Mouse (Mus musculus): Measurements from ENCODE around the gene Hvcn1. TPM values are rescaled to one million over a fixed set of nuclear protein-coding genes. Genes with fewer than 3 reads are reported as not detected.

Hvcn1 gene
- polyA plus RNA-seq, 1 experiment from 2014 or later: 1.7 TPM

DNA sequence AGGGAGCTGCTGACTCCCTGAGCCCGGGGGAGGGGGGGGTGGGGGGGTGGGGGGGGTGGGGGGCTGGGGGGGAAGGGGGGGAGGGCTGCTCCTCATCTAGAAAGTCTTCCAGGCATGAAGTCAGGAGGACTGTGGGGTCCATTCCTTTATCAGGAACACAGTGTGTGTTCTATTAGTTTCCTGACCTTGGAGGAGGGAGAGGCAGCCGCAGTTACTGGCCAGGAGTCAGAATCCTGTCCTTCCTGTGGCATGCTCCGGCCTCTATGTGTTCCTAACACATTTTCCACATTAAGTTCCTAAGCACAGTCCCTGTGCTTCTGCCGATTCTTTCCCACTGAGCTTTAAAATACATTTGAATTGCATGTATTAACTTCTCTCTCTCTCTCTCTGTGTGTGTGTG, 22.2 kb downstream of the Hvcn1 start:
- Histone ChIP-seq H3K27me3 (ENCODE audit: control insufficient read depth, insufficient read depth, low read depth, low read length) (no peaks in the 10 kb centered on the region), H3K4me3 (ENCODE audit: low read depth, low read length) (no peak overlapping the region), H3K9me3 (replicated peaks; ENCODE audit: control insufficient read depth, low read length, poor library complexity, severe bottlenecking) (no peaks in the 10 kb centered on the region), H3K36me3 (ENCODE audit: control insufficient read depth, insufficient read depth, low read length) (no peaks in the 10 kb centered on the region), H3K4me2 (ENCODE audit: low read length) (no peak overlapping the region), H3K4me1 (ENCODE audit: control insufficient read depth, insufficient read depth, low read length) (no peaks in the 10 kb centered on the region), H3K27ac (ENCODE audit: low read length) (no peak overlapping the region), H3K9ac (ENCODE audit: low read depth, low read length) (no peak overlapping the region)
- no peak for ATAC-seq
- WGBS: 61% methylated on average over 3 of the region's 4 CpGs

DNA sequence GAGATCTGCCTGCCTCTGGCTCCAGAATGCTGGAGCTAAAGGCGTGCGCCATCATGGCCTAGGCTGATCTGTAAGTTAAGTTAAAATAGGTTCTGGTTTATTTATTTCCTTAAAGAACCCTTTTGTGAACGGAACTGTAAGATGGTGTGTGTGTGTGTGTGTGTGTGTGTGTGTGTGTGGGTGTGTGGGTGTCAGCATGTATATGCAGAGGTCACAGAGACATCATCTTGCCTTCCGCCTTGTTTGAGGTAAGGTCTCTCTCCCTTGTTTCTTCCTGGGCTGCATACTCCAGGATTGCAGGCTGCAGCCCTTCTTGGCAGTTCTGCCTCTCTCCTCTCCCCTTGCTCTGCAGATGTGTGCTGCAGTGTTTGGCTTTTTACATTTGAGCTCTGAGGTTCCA, 24.2 kb downstream of the Hvcn1 start:
- H3K4me2 ChIP-seq (ENCODE audit: low read length): no peak overlapping the region
- no peak for ATAC-seq
- WGBS: 96% methylated on average over 4 of the region's 4 CpGs

DNA sequence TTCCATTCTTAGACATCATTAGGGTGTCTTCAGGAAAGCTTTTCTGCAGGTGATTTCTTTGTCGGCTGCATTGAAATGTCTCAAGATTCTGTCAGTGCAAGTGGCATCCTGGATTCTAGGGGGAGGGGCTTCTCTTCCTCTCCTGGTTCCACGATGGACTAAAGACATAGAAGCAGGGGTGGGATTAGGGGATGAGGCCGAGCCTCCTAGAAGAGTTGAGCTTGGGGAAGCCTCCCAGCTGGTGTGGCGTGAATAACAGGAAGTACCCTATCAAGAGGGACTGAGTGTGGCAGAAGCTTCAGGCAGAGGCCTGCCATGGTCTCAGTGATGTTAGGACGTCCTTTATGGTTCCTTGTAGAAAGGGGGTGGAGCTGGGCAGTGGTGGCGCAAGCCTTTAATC, 24.8 kb downstream of the Hvcn1 start:
- Histone ChIP-seq H3K4me3 (ENCODE audit: low read depth, low read length) (no peak overlapping the region), H3K4me1 (ENCODE audit: control insufficient read depth, insufficient read depth, low read length) (no peaks in the 10 kb centered on the region), H3K36me3 (ENCODE audit: control insufficient read depth, insufficient read depth, low read length) (no peaks in the 10 kb centered on the region), H3K9ac (ENCODE audit: low read depth, low read length) (no peak overlapping the region), H3K27ac (ENCODE audit: low read length) (no peak overlapping the region), H3K4me2 (ENCODE audit: low read length) (no peak overlapping the region), H3K27me3 (ENCODE audit: control insufficient read depth, insufficient read depth, low read depth, low read length) (no peaks in the 10 kb centered on the region), H3K9me3 (replicated peaks; ENCODE audit: control insufficient read depth, low read length, poor library complexity, severe bottlenecking) (no peaks in the 10 kb centered on the region)
- ATAC-seq: no peak
- WGBS: 75% methylated on average over 6 of the region's 6 CpGs

More for the DNA sequence above, 24.2 kb downstream of the Hvcn1 start:
- Histone ChIP-seq H3K4me1 (ENCODE audit: control insufficient read depth, insufficient read depth, low read length) (no peaks in the 10 kb centered on the region), H3K27me3 (ENCODE audit: control insufficient read depth, insufficient read depth, low read depth, low read length) (no peaks in the 10 kb centered on the region), H3K9ac (ENCODE audit: low read depth, low read length) (no peak overlapping the region), H3K4me3 (ENCODE audit: low read depth, low read length) (no peak overlapping the region), H3K27ac (ENCODE audit: low read length) (no peak overlapping the region), H3K36me3 (ENCODE audit: control insufficient read depth, insufficient read depth, low read length) (no peaks in the 10 kb centered on the region), H3K9me3 (replicated peaks; ENCODE audit: control insufficient read depth, low read length, poor library complexity, severe bottlenecking) (no peaks in the 10 kb centered on the region)

DNA sequence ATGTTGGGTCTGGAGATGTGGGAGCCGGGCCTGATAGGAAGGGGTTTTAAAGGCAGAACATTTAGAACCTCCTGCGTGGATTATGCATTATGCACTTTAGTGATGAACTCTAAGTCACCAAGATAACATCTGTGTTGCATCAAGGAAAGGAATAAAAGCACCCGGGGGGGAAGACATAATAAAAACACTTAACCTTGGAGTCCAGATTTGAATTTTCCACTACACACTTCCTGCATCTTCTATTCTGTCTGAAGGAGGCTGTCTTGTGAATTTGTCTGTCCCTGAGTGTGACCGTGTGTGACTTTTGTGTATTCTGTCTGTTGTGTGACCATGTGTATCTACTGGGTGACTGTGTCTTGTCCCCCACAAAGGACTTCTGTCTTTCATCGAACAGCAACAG, 25.4 kb downstream of the Hvcn1 start:
- ATAC-seq: no peak
- WGBS: 88% methylated on average over 5 of the region's 5 CpGs

DNA sequence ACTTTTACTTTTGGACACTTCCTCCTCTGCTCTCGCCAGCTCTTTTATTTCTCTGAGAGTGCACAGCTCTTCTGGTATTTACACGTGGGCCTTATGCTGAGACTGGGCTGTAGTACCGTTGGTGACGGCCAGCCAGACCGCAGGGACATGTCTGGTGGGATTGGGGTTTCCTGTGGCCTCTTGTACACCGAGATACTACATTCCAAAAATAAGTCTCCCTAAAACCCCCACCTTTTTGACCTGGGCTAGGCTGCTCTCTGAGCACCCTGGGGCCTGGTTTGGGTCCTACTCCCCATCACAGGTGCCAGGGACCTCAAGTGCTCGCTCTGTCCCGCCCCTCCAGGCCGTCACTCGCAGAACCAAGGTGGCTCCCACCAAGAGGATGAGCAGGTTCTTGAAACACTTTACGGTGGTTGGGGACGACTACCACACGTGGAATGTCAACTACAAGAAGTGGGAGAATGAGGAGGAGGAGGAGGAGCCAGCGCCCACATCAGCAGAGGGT, 26.5 kb downstream of the Hvcn1 start:
- Histone ChIP-seq H3K4me2 (ENCODE audit: low read length) (no peak overlapping the region), H3K4me3 (ENCODE audit: low read depth, low read length) (no peak overlapping the region), H3K4me1 (ENCODE audit: control insufficient read depth, insufficient read depth, low read length) (no peaks in the 10 kb centered on the region), H3K36me3 (ENCODE audit: control insufficient read depth, insufficient read depth, low read length) (no peaks in the 10 kb centered on the region), H3K9ac (ENCODE audit: low read depth, low read length) (no peak overlapping the region), H3K27ac (ENCODE audit: low read length) (no peak overlapping the region), H3K27me3 (ENCODE audit: control insufficient read depth, insufficient read depth, low read depth, low read length) (no peaks in the 10 kb centered on the region), H3K9me3 (replicated peaks; ENCODE audit: control insufficient read depth, low read length, poor library complexity, severe bottlenecking) (no peaks in the 10 kb centered on the region)
- 93% methylated on average over 14 of the region's 14 CpGs for WGBS
- ATAC-seq: no peak

More for the DNA sequence above, 25.4 kb downstream of the Hvcn1 start:
- Histone ChIP-seq H3K4me2 (ENCODE audit: low read length) (no peak overlapping the region), H3K27ac (ENCODE audit: low read length) (no peak overlapping the region), H3K27me3 (ENCODE audit: control insufficient read depth, insufficient read depth, low read depth, low read length) (no peaks in the 10 kb centered on the region), H3K4me1 (ENCODE audit: control insufficient read depth, insufficient read depth, low read length) (no peaks in the 10 kb centered on the region), H3K9me3 (replicated peaks; ENCODE audit: control insufficient read depth, low read length, poor library complexity, severe bottlenecking) (no peaks in the 10 kb centered on the region), H3K36me3 (ENCODE audit: control insufficient read depth, insufficient read depth, low read length) (no peaks in the 10 kb centered on the region), H3K4me3 (ENCODE audit: low read depth, low read length) (no peak overlapping the region), H3K9ac (ENCODE audit: low read depth, low read length) (no peak overlapping the region)

DNA sequence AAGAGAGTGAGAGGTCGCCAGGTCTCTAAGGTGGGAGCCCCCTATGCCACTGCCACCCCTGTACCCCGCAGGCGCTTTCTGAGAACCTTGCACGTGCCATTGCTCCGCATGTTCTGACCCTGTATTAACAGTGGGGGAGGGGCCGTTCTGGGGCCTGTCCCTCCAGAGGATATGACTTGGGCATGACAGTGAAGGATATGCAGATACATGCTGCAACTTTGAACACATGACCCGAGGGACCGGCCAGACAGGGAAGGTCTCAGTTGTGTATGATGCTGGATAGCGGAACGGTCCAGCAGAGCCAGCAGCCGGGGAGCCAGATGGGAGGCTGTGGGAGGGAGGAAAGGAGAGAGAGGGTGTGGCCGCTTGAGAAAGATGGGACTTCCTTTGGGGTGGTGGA, 27.1 kb downstream of the Hvcn1 start:
- no peaks in the 10 kb centered on the region for H3K36me3 ChIP-seq (ENCODE audit: control insufficient read depth, insufficient read depth, low read length)
- ATAC-seq: no peak
- no peaks in the 10 kb centered on the region for H3K9me3 ChIP-seq (replicated peaks; ENCODE audit: control insufficient read depth, low read length, poor library complexity, severe bottlenecking)
- no peak overlapping the region for H3K4me3 ChIP-seq (ENCODE audit: low read depth, low read length)
- no peak overlapping the region for H3K9ac ChIP-seq (ENCODE audit: low read depth, low read length)
- H3K4me2 ChIP-seq (ENCODE audit: low read length): no peak overlapping the region
- H3K27ac ChIP-seq (ENCODE audit: low read length): no peak overlapping the region
- WGBS: 87% methylated on average over 12 of the region's 12 CpGs
- no peaks in the 10 kb centered on the region for H3K27me3 ChIP-seq (ENCODE audit: control insufficient read depth, insufficient read depth, low read depth, low read length)
- H3K4me1 ChIP-seq (ENCODE audit: control insufficient read depth, insufficient read depth, low read length): no peaks in the 10 kb centered on the region

DNA sequence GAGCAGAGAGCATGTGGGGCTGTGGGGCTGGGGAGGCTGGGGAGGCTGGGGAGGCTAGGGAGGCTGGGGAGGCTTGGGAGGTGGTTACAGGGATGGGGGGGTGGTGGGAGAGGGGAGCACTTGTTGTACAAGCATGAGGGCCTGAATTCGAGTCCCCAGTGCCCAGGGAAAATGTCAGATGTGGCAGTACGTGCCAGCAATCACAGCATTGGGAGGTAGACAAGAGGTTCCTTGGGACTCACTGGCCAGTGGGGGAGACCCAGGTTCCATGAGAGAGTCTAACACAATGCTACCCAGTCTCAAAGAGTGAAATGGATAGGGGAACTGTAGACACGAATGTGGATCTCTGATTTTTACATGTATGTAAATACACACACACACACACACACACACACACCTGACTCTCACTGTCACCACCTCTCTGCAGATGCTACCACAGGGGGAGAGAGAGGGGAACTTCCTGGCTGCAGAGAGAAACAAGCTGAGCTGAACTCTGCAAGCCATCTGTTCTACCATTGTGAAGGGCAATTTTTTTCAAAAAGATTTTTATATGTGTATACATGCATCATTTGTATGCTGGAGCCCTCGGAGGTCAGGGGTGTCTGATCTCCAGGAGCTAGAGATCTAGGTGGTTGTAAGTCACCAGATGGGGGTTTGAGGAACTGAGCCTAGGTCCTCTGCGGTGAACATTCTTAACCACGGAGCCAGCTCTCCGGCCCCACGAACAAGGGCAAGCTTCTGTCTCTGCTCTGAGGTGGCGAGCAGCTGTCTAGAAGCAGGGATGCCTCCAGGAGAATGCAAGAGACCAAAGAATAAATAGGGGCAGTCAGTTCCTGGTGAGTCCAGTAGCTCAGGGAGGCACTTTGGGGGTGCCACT, 28.0 kb downstream of the Hvcn1 start:
- WGBS: 82% methylated on average over 9 of the region's 9 CpGs
- ATAC-seq: no peak
- no peaks in the 10 kb centered on the region for H3K9me3 ChIP-seq (replicated peaks; ENCODE audit: control insufficient read depth, low read length, poor library complexity, severe bottlenecking)
- no peak overlapping the region for H3K4me2 ChIP-seq (ENCODE audit: low read length)
- no peaks in the 10 kb centered on the region for H3K27me3 ChIP-seq (ENCODE audit: control insufficient read depth, insufficient read depth, low read depth, low read length)
- no peaks in the 10 kb centered on the region for H3K36me3 ChIP-seq (ENCODE audit: control insufficient read depth, insufficient read depth, low read length)
- H3K27ac ChIP-seq (ENCODE audit: low read length): no peak overlapping the region
- H3K4me1 ChIP-seq (ENCODE audit: control insufficient read depth, insufficient read depth, low read length): no peaks in the 10 kb centered on the region
- no peak overlapping the region for H3K4me3 ChIP-seq (ENCODE audit: low read depth, low read length)
- H3K9ac ChIP-seq (ENCODE audit: low read depth, low read length): no peak overlapping the region

DNA sequence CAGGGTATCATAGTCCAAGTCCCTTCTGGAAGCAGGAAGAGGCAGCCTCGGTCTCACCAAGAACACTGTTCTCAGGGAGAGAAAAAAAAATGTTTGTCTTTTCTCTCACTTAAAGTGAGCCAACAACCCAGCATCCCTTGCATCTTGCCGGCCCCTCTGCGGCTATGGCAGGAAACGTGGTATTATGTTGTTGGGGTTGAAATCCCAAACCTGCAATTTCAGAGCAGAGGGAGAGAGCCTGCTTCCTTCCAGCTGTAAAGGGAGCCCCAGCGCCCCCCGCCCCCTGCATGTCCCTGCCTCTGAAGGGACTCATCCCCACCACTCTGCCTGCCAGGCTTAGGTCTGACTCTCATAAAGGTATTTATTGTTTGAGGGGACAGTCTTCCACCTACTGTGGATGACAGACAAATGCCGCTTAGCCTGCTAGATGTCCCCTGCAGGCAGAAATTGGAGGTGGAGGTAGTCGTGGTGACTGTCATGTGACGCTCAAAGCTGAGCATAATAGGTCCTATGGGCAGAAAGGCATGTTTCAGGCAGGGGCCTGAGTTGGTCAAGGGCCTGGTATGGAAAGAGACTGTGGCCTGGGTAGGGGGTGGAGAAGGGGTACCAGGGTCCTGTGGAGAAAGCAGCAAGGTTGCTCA, 28.7 kb downstream of the Hvcn1 start:
- Histone ChIP-seq H3K4me2 (ENCODE audit: low read length) (no peak overlapping the region), H3K36me3 (ENCODE audit: control insufficient read depth, insufficient read depth, low read length) (no peaks in the 10 kb centered on the region), H3K4me3 (ENCODE audit: low read depth, low read length) (no peak overlapping the region), H3K9ac (ENCODE audit: low read depth, low read length) (no peak overlapping the region), H3K4me1 (ENCODE audit: control insufficient read depth, insufficient read depth, low read length) (no peaks in the 10 kb centered on the region), H3K27ac (ENCODE audit: low read length) (no peak overlapping the region), H3K27me3 (ENCODE audit: control insufficient read depth, insufficient read depth, low read depth, low read length) (no peaks in the 10 kb centered on the region), H3K9me3 (replicated peaks; ENCODE audit: control insufficient read depth, low read length, poor library complexity, severe bottlenecking) (no peaks in the 10 kb centered on the region)
- ATAC-seq: no peak
- WGBS: 65% methylated on average over 9 of the region's 9 CpGs

DNA sequence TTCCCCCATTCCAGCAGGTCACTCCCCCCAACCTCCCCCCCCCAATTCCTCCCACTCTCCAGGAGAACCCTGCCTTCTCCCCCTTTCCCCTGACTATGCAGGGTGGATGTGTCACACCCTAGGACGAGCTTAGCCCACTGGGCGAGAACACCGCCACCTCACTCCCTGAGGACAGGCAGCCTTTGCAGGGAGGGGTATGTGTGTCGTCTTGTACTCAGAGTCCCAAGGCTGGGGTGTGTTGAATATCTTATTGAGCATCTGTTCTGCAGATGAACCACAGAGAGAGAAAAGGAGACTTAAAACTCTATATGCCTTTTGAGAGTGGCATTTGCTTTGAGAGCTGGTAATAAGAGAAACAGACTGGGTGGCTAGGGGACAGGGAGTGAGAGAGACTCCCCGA, 30.6 kb downstream of the Hvcn1 start:
- WGBS: 70% methylated on average over 5 of the region's 5 CpGs
- H3K4me2 ChIP-seq (ENCODE audit: low read length): no peak overlapping the region
- no peak overlapping the region for H3K4me3 ChIP-seq (ENCODE audit: low read depth, low read length)
- ATAC-seq: no peak
- no peaks in the 10 kb centered on the region for H3K4me1 ChIP-seq (ENCODE audit: control insufficient read depth, insufficient read depth, low read length)
- no peak overlapping the region for H3K27ac ChIP-seq (ENCODE audit: low read length)
- no peaks in the 10 kb centered on the region for H3K27me3 ChIP-seq (ENCODE audit: control insufficient read depth, insufficient read depth, low read depth, low read length)
- H3K36me3 ChIP-seq (ENCODE audit: control insufficient read depth, insufficient read depth, low read length): 0 out of 2 replicates have a peak, but pooled peaks cover 3% of the 10 kb centered on the region
- no peak overlapping the region for H3K9ac ChIP-seq (ENCODE audit: low read depth, low read length)
- no peaks in the 10 kb centered on the region for H3K9me3 ChIP-seq (replicated peaks; ENCODE audit: control insufficient read depth, low read length, poor library complexity, severe bottlenecking)

Data from midbrain, embryonic 16.5 days (tissue).